Mouse (Mus musculus): ENCODE measurements around the gene Artn.

Gene Artn

GRCm38 (mm10) chr4:117929391-117929881 is at the start of gene Artn:
TSS of gene Artn (minus strand) at chr4:117929763.
- no peak for DNase-seq

- DNase-seq = no peak
These were observed 49.6 kb upstream of the Artn start for GRCm38 (mm10) chr4:117979181-117979580.

GRCm38 (mm10) chr4:117978282-117978681 is 48.7 kb upstream of the Artn start:
- DNase-seq = no peak

GRCm38 (mm10) chr4:117977841-117978240 is 48.3 kb upstream of the Artn start:
- DNase-seq = no peak

GRCm38 (mm10) chr4:117977371-117977770 is 47.8 kb upstream of the Artn start:
- DNase-seq = no peak

GRCm38 (mm10) chr4:117975820-117976219 is 46.3 kb upstream of the Artn start:
- DNase-seq = no peak

GRCm38 (mm10) chr4:117974719-117975118 is 45.2 kb upstream of the Artn start:
- no peak for DNase-seq

- no peak for DNase-seq
These were observed 43.4 kb upstream of the Artn start for GRCm38 (mm10) chr4:117972999-117973398.

- DNase-seq = no peak
These were observed 34.9 kb upstream of the Artn start for GRCm38 (mm10) chr4:117964346-117965025.

GRCm38 (mm10) chr4:117957492-117957891 is 27.9 kb upstream of the Artn start:
- DNase-seq = no peak

- no peak for DNase-seq
These were observed 17.9 kb upstream of the Artn start for GRCm38 (mm10) chr4:117947493-117947892.

GRCm38 (mm10) chr4:117946639-117947305 is 17.2 kb upstream of the Artn start:
- no peak for DNase-seq

- DNase-seq = no peak
These were observed 13.8 kb upstream of the Artn start for GRCm38 (mm10) chr4:117943317-117943716.

- DNase-seq = no peak
These were observed 7.4 kb upstream of the Artn start for GRCm38 (mm10) chr4:117936964-117937363.

GRCm38 (mm10) chr4:117934081-117934480 is 4.5 kb upstream of the Artn start:
- no peak for DNase-seq

- no peak for DNase-seq
These were observed 3.7 kb upstream of the Artn start for GRCm38 (mm10) chr4:117933248-117933647.

GRCm38 (mm10) chr4:117928699-117929241 is 793 bp downstream of the Artn start:
- DNase-seq = peak; percentile 65

GRCm38 (mm10) chr4:117928234-117928633 is 1.3 kb downstream of the Artn start:
- DNase-seq = no peak

- DNase-seq = no peak
These were observed 2.7 kb downstream of the Artn start for GRCm38 (mm10) chr4:117926545-117927482.

GRCm38 (mm10) chr4:117924916-117925315 is 4.6 kb downstream of the Artn start:
- no peak for DNase-seq

GRCm38 (mm10) chr4:117923450-117923849 is 6.1 kb downstream of the Artn start:
- no peak for DNase-seq

GRCm38 (mm10) chr4:117921358-117921757 is 8.2 kb downstream of the Artn start:
- DNase-seq = no peak

GRCm38 (mm10) chr4:117918762-117919161 is 10.8 kb downstream of the Artn start:
- DNase-seq = no peak

Data from cerebellum, adult 9-10 months (tissue).